Mouse (Mus musculus): ENCODE measurements around the gene Frmd4a. TPM values are rescaled to one million over a fixed set of nuclear protein-coding genes. Genes with fewer than 3 reads are reported as not detected.

Frmd4a gene
- polyA plus RNA-seq, 1 experiment from 2014 or later = 57.1 TPM

DNA sequence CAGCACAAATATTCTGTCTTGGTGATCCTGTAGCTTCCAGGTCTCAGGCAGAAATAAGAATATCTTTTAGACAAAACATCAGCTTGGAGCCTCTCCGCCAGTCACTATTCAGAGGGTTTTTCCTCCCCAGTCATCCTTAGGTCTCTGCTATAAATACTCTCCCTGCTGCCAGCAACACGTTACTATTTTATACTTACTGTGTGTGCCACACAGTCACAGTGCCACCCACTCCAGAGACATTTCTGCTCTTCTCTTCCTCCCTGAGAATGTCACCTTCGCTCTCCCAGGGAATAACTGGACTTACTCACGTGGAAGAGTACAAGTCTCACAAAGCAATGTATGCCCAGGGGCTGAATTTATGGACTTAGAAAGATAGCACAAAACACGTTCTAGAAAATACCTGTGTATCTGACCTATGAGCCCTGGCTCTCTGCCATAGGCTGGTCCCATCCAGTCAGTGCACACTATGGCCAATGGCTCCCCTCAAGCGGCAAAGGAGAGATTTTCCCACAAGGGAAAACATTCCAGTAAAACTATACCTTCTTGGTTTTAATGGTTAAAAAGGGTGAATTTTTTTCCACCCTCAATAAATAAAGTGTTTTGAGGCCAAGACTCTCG, 209.5 kb downstream of the Frmd4a start:
- H3K9ac ChIP-seq (replicated peaks) = no peak overlapping the region
- H3K27me3 ChIP-seq = no peaks in the 10 kb centered on the region
- H3K36me3 ChIP-seq = no peaks in the 10 kb centered on the region
- H3K4me3 ChIP-seq (replicated peaks) = no peak overlapping the region
- H3K4me2 ChIP-seq (replicated peaks) = no peak overlapping the region
- 82% methylated on average over 7 of the region's 7 CpGs for WGBS
- peaks cover 5% of the 10 kb centered on the region; the same call in 1 of the 2 replicates for H3K9me3 ChIP-seq
- peaks cover 50% of the 10 kb centered on the region for H3K4me1 ChIP-seq (replicated peaks)
- ATAC-seq = no peak
- H3K27ac ChIP-seq = no peak overlapping the region

DNA sequence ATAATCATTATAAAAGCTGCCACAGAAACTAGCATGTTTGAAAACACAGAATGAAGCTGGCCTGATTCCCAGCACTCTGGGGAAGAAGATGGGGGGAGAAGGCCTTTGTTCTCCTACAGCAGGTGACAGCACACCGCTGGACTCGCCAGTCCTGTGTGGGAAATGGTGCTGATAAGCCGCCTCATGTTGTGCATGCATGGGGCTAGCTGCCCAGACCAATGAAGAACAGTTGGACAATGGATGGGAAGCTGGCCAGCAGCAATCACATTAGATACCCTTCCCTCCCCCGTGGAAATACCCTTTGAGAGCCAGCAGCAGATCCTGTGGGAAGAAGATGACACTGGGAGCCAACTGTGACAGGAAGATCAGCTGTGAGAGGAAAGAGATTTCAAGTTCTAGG, 210.0 kb downstream of the Frmd4a start:
- no peak for ATAC-seq

DNA sequence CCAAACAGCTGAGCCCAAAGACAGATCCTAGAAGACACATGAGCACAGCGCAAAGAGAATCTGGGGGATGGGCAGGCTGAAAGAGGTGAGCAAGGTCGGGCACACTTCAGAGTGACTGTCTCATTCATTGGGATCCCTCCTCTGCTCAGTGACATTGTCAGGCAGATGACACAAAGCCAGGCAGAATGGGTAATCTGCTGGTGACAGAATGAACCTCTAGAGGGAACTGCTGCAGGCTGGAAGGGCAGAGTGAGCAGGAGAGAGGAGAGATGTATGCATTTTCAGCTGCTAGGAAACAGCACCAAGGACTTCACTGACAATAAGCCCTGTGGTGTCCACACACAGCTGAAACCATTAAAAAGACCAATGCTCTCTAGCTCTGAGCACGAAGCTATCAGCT, 211.0 kb downstream of the Frmd4a start:
- Histone ChIP-seq H3K9ac (replicated peaks) (no peak overlapping the region), H3K4me2 (replicated peaks) (no peak overlapping the region), H3K36me3 (no peaks in the 10 kb centered on the region), H3K27me3 (no peaks in the 10 kb centered on the region), H3K9me3 (peaks cover 5% of the 10 kb centered on the region; the same call in 1 of the 2 replicates), H3K4me3 (replicated peaks) (no peak overlapping the region), H3K4me1 (replicated peaks) (peaks cover 60% of the 10 kb centered on the region), H3K27ac (0 out of 2 replicates have a peak overlapping the region, but pooled peaks have one; percentile 44)
- 23% methylated on average over 3 of the region's 3 CpGs for WGBS
- ATAC-seq = peak; percentile 53

More for the DNA sequence above, 210.0 kb downstream of the Frmd4a start:
- 43% methylated on average over 4 of the region's 4 CpGs for WGBS
- Histone ChIP-seq H3K4me2 (replicated peaks) (no peak overlapping the region), H3K4me3 (replicated peaks) (no peak overlapping the region), H3K9ac (replicated peaks) (no peak overlapping the region), H3K4me1 (replicated peaks) (peaks cover 51% of the 10 kb centered on the region), H3K27ac (peak overlapping the region; percentile 21; the same call in 1 of the 2 replicates), H3K9me3 (peaks cover 5% of the 10 kb centered on the region; the same call in 1 of the 2 replicates), H3K36me3 (no peaks in the 10 kb centered on the region), H3K27me3 (no peaks in the 10 kb centered on the region)

DNA sequence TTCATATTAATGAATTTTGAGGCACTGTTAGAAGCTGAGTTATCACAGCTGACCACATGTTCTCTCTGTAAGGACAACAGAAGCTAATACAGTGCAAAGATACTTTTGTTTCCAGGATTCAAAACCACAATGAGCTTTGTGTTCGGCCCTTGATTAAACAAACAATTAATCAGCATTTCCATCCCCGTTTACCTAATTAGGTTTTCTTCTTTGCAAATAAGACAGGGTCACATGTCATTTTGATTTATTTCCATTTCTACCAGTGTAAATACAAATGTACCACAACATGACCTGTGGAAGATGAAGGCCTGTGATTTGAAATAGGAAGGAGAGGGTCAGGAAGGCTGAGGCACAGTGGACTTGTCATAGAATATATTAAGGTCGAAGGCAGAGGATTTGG, 214.8 kb downstream of the Frmd4a start:
- Histone ChIP-seq H3K36me3 (no peaks in the 10 kb centered on the region), H3K4me1 (replicated peaks) (peaks cover 56% of the 10 kb centered on the region), H3K27ac (peak overlapping the region; percentile 72), H3K9me3 (no peaks in the 10 kb centered on the region), H3K27me3 (no peaks in the 10 kb centered on the region), H3K9ac (replicated peaks) (0 out of 2 replicates have a peak overlapping the region, but pooled peaks have one; percentile 39), H3K4me2 (replicated peaks) (peak overlapping the region; percentile 43), H3K4me3 (replicated peaks) (no peak overlapping the region)
- 26% methylated on average over 3 of the region's 3 CpGs for WGBS
- peak; percentile 22; the same call in 1 of the 2 replicates for ATAC-seq

DNA sequence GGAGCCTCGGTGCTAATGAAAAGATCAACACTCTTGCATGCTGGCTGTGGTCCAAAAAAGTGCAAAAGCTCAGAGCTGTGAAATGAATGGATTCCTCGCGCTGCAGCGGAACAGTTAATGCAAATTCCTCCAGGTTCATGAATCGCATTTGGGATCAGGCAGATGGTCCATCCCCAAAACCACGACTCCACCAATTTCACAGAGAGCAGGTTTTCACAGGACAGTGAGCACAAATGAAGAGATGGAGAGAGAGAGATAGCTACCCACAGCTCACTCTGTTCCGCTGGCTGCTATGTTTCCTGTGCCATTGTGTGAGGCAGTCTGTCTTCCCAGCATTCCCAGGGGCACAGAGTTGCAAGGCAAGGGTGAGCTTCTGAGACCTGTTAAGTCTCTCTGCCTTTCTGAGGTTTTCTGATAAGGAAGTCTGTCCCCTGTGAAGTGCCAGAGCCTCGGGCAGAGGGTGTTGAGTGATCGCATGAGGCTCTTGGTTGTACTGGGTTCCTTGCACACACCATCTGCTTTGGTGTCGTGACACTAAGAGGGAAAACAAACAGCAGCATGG, 215.3 kb downstream of the Frmd4a start:
- no peaks in the 10 kb centered on the region for H3K27me3 ChIP-seq
- 0 out of 2 replicates have a peak overlapping the region, but pooled peaks have one; percentile 39 for H3K9ac ChIP-seq (replicated peaks)
- peak overlapping the region; percentile 43 for H3K4me2 ChIP-seq (replicated peaks)
- 10% methylated on average over 10 of the region's 10 CpGs for WGBS
- peak; percentile 77 for ATAC-seq
- H3K4me3 ChIP-seq (replicated peaks) = no peak overlapping the region; the same call in 1 of the 2 replicates
- H3K9me3 ChIP-seq = no peaks in the 10 kb centered on the region
- peak overlapping the region; percentile 72 for H3K27ac ChIP-seq
- H3K36me3 ChIP-seq = no peaks in the 10 kb centered on the region
- H3K4me1 ChIP-seq (replicated peaks) = peaks cover 51% of the 10 kb centered on the region

DNA sequence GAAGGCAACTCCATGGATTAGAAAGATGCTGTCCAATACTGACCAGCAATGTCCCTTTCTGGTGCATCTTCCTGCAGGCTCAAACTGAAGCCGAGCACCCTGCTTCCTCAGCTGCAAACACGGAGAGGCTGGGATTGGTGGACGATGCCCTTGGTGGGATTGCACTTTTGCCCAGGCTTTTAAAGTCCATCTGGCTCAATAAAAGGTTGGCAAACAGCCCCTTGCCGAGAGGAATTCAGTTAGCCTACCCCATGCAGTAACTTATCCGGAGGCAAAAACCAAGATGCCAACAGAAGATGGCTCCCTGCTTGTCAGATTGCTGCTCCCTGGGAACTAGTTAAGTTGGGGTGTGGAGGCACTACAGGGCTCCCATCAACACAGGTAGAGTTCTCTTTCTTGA, 220.2 kb downstream of the Frmd4a start:
- Histone ChIP-seq H3K9ac (replicated peaks) (no peak overlapping the region), H3K4me2 (replicated peaks) (no peak overlapping the region), H3K4me3 (replicated peaks) (no peak overlapping the region), H3K27me3 (no peaks in the 10 kb centered on the region), H3K36me3 (no peaks in the 10 kb centered on the region), H3K9me3 (no peaks in the 10 kb centered on the region), H3K27ac (no peak overlapping the region), H3K4me1 (replicated peaks) (peaks cover 18% of the 10 kb centered on the region)
- no peak for ATAC-seq
- WGBS = 94% methylated on average over 5 of the region's 5 CpGs

DNA sequence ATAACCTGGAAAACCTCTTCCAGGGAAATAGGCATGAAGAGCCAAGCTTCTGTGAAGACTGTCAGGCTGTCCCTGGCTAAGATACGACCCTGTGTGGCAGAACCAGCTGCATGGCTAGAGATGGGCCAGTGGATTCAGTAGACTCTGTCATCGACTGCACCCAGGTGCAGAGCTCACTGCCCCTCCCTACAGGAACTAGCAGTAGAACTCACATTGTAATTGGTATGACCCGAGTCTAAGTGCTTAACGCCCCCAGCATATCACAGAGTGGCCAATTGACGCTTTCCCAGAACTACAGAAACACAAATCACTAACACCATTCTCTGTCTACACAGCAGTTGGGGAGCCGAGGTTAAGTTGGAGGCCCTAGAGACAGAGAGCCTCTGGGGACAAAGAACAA, 232.2 kb downstream of the Frmd4a start:
- Histone ChIP-seq H3K27me3 (no peaks in the 10 kb centered on the region), H3K9ac (replicated peaks) (no peak overlapping the region), H3K4me3 (replicated peaks) (no peak overlapping the region), H3K9me3 (no peaks in the 10 kb centered on the region), H3K36me3 (no peaks in the 10 kb centered on the region), H3K4me1 (replicated peaks) (peaks cover 18% of the 10 kb centered on the region), H3K4me2 (replicated peaks) (no peak overlapping the region), H3K27ac (no peak overlapping the region)
- peak; percentile 37; the same call in 1 of the 2 replicates for ATAC-seq
- WGBS = 26% methylated on average over 6 of the region's 6 CpGs

DNA sequence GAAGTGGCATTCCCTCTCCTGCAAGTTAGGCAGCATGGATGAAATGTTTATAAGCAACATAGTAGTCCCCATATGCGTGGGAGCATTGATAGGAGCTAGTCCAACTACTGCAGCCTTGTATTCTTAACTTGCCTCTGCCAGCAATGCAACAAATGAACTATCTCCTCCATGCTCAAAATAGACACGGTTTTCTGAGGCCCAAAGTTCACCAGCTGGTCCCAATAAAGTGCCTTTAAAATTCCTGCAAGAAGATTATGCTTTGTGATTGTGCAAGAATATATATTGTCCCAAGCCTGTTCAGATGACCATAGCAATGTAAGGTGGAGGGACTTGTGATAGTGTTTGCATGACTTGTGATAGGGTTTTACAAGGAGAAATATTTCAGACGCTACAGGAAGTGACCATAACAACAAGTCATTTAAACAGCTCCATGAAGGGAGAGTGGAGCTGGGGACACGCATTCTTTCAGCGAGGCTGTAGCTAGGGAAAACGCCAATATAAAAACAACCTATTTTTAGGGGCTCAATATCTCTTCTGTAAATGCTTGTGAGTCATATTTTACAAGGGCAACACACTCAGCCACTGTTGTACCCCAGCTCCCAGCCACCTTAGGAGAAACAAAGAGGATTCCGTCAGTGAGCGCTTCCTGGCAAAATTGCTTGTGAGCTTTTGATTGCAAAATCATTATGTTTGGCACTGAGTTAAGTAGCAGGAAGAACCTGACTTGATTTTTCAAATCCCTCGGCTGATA, 235.2 kb downstream of the Frmd4a start:
- Histone ChIP-seq H3K4me1 (replicated peaks) (peaks cover 18% of the 10 kb centered on the region), H3K27ac (peak overlapping the region; percentile 52), H3K27me3 (no peaks in the 10 kb centered on the region), H3K36me3 (no peaks in the 10 kb centered on the region), H3K4me2 (replicated peaks) (no peak overlapping the region), H3K9me3 (no peaks in the 10 kb centered on the region), H3K9ac (replicated peaks) (no peak overlapping the region), H3K4me3 (replicated peaks) (no peak overlapping the region)
- 47% methylated on average over 9 of the region's 9 CpGs for WGBS
- no peak for ATAC-seq

DNA sequence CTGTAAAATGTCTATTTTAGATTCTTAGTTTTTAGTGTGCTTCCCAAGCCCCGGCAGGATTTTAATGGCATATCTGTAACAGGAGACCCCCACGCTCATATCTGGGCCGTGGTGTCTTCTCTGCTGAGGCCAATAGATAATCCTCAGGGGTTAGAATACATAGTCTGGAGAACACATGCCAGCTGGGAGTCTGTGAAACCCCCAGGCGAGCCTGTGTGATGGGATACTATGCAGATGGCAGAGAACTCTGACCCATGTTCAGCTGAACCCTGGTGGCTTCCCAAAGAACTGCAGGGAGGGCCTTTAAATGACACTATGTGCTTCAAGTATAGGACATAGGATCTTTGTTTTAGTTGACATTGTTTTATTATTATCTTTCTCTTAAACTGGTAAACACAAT, 235.8 kb downstream of the Frmd4a start:
- H3K9me3 ChIP-seq = no peaks in the 10 kb centered on the region
- WGBS = 19% methylated on average over 4 of the region's 4 CpGs
- no peak overlapping the region for H3K9ac ChIP-seq (replicated peaks)
- peaks cover 18% of the 10 kb centered on the region for H3K4me1 ChIP-seq (replicated peaks)
- no peak overlapping the region for H3K4me3 ChIP-seq (replicated peaks)
- H3K27ac ChIP-seq = peak overlapping the region; percentile 52
- peak; percentile 59; the same call in 1 of the 2 replicates for ATAC-seq
- H3K4me2 ChIP-seq (replicated peaks) = no peak overlapping the region
- H3K27me3 ChIP-seq = no peaks in the 10 kb centered on the region
- no peaks in the 10 kb centered on the region for H3K36me3 ChIP-seq

DNA sequence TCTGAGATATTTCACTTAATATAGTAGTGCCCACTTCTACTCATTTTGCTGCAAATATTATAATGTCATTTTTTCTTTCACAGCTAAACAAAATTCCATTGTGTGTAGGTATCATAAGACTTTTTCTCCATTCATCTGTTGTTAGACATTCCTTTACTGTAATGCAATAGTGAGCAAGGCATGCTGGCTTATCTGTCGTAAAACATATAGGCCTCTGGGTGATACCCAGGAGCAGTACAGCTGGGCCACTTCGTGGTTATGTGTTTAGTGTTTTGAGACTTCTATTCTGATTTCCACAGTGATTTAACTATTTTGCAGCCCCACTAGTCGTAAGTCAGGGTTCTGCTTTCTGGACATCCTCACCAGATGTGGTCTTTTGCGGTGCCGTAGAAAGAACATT, 236.6 kb downstream of the Frmd4a start:
- 87% methylated on average over 5 of the region's 5 CpGs for WGBS
- H3K36me3 ChIP-seq = no peaks in the 10 kb centered on the region

DNA sequence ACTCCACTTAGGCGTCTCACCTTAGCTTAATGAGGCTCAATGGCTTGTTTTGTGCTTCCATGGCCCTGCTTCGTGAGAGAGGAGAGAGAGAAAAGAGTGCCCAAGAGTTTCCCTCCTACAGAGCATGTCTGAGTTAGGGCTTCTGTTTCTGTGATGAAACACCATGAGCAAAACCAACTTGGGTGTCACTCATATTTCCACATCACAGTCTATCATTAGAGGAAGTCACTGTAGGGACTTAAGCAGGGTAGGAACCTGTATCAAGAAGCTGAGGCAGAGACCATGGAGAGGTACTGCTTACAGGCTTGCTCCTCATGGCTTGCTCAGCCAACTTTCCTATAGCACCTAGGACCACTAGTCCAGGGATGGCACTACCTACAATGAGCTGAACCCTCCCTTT, 238.7 kb downstream of the Frmd4a start:
- Histone ChIP-seq H3K9me3 (no peaks in the 10 kb centered on the region), H3K9ac (replicated peaks) (no peak overlapping the region), H3K4me2 (replicated peaks) (no peak overlapping the region), H3K4me3 (replicated peaks) (no peak overlapping the region), H3K27ac (no peak overlapping the region), H3K36me3 (no peaks in the 10 kb centered on the region), H3K27me3 (no peaks in the 10 kb centered on the region), H3K4me1 (replicated peaks) (peaks cover 23% of the 10 kb centered on the region)
- ATAC-seq = no peak
- 92% methylated on average over 2 of the region's 2 CpGs for WGBS

More for the DNA sequence above, 236.6 kb downstream of the Frmd4a start:
- Histone ChIP-seq H3K27ac (no peak overlapping the region), H3K4me2 (replicated peaks) (no peak overlapping the region), H3K9ac (replicated peaks) (no peak overlapping the region), H3K9me3 (no peaks in the 10 kb centered on the region), H3K27me3 (no peaks in the 10 kb centered on the region), H3K4me3 (replicated peaks) (no peak overlapping the region), H3K4me1 (replicated peaks) (peaks cover 18% of the 10 kb centered on the region)
- ATAC-seq = no peak

DNA sequence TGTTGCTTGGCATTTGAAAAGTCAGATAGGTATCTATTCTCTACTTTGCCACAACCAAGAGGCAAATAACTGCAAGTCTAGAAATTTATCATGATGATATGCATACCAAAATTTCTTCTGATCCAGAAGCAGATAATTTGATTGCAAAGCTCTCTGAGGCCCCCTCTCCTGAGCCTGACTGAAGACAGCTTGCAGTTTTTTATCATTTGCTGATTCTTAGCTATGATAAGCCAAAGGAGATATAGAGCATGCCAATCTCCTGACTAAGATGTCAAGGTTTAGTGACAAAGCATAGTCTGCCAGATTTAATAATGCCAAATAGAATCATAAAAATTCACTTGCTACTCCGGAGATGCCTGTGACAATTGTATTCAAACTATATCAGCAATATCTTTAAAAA, 240.1 kb downstream of the Frmd4a start:
- peaks cover 19% of the 10 kb centered on the region for H3K4me1 ChIP-seq (replicated peaks)
- no peak overlapping the region for H3K27ac ChIP-seq
- H3K4me3 ChIP-seq (replicated peaks) = no peak overlapping the region
- H3K9ac ChIP-seq (replicated peaks) = no peak overlapping the region
- H3K9me3 ChIP-seq = no peaks in the 10 kb centered on the region
- no peaks in the 10 kb centered on the region for H3K36me3 ChIP-seq
- 89% methylated on average over 1 of the region's 1 CpGs for WGBS
- H3K27me3 ChIP-seq = no peaks in the 10 kb centered on the region
- ATAC-seq = no peak
- no peak overlapping the region for H3K4me2 ChIP-seq (replicated peaks)

Data from midbrain, embryonic 13.5 days (tissue).